Mouse (Mus musculus): Measurements from ENCODE around the gene Tmem95. TPM values are rescaled to one million over a fixed set of nuclear protein-coding genes. Genes with fewer than 3 reads are reported as not detected.
"Not testable (repeated sequence)": the region's sequence is repeated elsewhere in the genome, so short reads cannot be mapped to it uniquely, and the experiment has no call there.

Tmem95 gene
- polyA plus RNA-seq, 1 experiment from 2014 or later, result not detected

DNA sequence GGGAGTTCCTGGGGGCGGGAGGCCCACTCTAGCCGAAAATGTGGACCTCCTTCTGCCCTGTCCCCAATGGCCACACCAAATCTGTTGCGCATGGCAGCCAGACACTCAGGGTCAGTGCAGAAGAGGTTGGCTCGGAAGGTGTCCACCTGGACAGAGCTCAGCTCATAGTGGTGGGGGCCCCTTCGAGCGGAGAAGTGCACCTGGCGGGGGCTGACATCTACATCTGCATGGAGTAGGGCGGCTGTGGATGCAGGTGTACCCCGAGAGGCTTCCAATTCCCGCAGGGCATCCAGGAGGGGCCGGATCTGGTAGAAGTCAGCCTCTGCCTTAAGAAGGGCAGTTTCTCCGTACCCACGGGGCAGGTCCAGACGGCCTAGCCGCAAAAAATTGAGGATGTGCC lies 1.9 kb upstream of the Tmem95 start:
- H3K4me3 ChIP-seq (ENCODE audit: inconsistent target), result no peak overlapping the region
- no peak overlapping the region for H3K27ac ChIP-seq
- peaks cover 16% of the 10 kb centered on the region for H3K79me2 ChIP-seq (ENCODE audit: inconsistent target)
- 91% methylated on average over 14 of the region's 15 CpGs for WGBS (ENCODE audit: missing documents)
- H3K36me3 ChIP-seq (ENCODE audit: inconsistent target), result no peaks in the 10 kb centered on the region

DNA sequence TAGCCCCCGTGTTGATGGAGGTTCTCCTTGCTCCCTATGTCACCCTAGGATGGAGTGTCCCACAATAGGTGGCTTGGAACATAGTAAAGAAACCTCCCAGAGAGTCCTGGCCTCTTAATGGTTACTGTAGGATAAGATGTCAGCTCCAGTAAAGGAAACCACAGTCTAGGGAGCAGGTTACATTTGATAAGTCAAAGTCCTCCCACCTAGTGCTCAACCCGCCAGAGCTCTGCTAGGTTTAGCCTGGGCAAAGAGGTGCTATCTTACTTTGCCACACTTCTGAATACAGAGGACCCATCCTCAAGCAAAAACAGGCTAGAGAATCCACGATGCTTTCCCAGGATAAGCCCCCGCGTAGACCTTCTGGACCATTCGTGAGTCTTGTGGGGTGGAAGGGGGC lies 1.1 kb upstream of the Tmem95 start:
- Histone ChIP-seq H3K79me2 (ENCODE audit: inconsistent target) (peaks cover 16% of the 10 kb centered on the region), H3K4me3 (ENCODE audit: inconsistent target) (no peak overlapping the region), H3K36me3 (ENCODE audit: inconsistent target) (no peaks in the 10 kb centered on the region), H3K27ac (no peak overlapping the region)
- WGBS (ENCODE audit: missing documents), result 96% methylated on average over 6 of the region's 6 CpGs

GRCm38 (mm10) chr11:69878399-69878798 lies 581 bp upstream of the Tmem95 start:
- no peak overlapping the region for H3K4me3 ChIP-seq (ENCODE audit: inconsistent target)
- 85% methylated on average over 1 of the region's 3 CpGs for WGBS (ENCODE audit: missing documents)

DNA sequence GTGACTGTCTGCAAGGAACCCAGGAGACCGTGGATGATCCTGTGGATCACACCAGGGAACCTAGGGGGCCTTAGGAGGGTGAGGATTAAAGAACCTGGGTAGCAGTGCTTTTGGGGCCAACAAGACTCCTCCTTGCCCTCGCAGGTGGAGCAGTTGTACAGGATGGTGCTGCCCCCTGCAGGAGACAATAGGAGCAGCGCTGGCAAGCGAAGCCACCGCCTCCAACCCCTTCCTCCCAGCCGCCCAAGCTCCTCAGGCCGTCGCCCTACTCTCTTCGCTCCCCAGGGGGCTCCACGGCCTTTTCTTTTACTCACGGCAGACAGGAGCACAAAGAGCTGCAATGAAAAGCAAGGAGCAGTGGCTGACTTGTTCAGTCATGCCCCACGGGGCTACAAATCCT lies 951 bp downstream of the Tmem95 start:
- WGBS (ENCODE audit: missing documents), result 10% methylated on average over 12 of the region's 12 CpGs
- Histone ChIP-seq H3K27ac (no peak overlapping the region), H3K4me3 (ENCODE audit: inconsistent target) (no peak overlapping the region), H3K36me3 (ENCODE audit: inconsistent target) (no peaks in the 10 kb centered on the region), H3K79me2 (ENCODE audit: inconsistent target) (peaks cover 16% of the 10 kb centered on the region)

More at GRCm38 (mm10) chr11:69878399-69878798, 581 bp upstream of the Tmem95 start:
- H3K27ac ChIP-seq, result no peak overlapping the region
- no peaks in the 10 kb centered on the region for H3K36me3 ChIP-seq (ENCODE audit: inconsistent target)
- H3K79me2 ChIP-seq (ENCODE audit: inconsistent target), result peaks cover 16% of the 10 kb centered on the region

DNA sequence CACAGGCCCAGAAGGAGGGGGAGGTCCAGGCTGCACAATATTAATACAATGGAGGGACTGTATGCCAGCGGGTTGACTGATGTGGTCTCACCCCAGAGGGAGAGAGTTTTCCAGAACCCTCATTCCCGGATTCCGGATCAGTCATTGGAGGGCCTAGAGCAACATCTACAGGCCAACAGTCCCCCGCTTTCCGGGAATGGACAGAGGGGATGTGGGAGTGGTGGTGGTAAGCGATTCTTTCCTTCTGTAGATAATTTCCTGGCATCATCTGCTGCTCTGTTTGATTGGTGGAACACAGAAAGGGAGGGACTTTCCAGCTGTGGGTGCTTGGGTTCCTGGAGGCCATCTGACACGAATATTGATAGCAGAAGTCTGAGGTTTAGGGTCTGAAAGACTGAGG lies 1.6 kb downstream of the Tmem95 start:
- WGBS (ENCODE audit: missing documents), result 57% methylated on average over 7 of the region's 7 CpGs
- Histone ChIP-seq H3K79me2 (ENCODE audit: inconsistent target) (peaks cover 16% of the 10 kb centered on the region), H3K4me3 (ENCODE audit: inconsistent target) (no peak overlapping the region), H3K27ac (no peak overlapping the region), H3K36me3 (ENCODE audit: inconsistent target) (no peaks in the 10 kb centered on the region)

- WGBS (ENCODE audit: missing documents), result 81% methylated on average over 4 of the region's 4 CpGs
- Histone ChIP-seq H3K4me3 (ENCODE audit: inconsistent target) (no peak overlapping the region), H3K36me3 (ENCODE audit: inconsistent target) (no peaks in the 10 kb centered on the region), H3K27ac (no peak overlapping the region), H3K79me2 (ENCODE audit: inconsistent target) (no peaks in the 10 kb centered on the region)
Observed at GRCm38 (mm10) chr11:69872451-69872850, 5.4 kb downstream of the Tmem95 start.

- Histone ChIP-seq H3K36me3 (ENCODE audit: inconsistent target) (no peaks in the 10 kb centered on the region), H3K27ac (no peak overlapping the region), H3K4me3 (ENCODE audit: inconsistent target) (no peak overlapping the region), H3K79me2 (ENCODE audit: inconsistent target) (no peaks in the 10 kb centered on the region)
- WGBS (ENCODE audit: missing documents), result 89% methylated on average over 7 of the region's 7 CpGs
Observed at GRCm38 (mm10) chr11:69871822-69872221, 6.0 kb downstream of the Tmem95 start.

GRCm38 (mm10) chr11:69870289-69871069 lies 7.3 kb downstream of the Tmem95 start:
- Histone ChIP-seq H3K36me3 (ENCODE audit: inconsistent target) (no peaks in the 10 kb centered on the region), H3K27ac (no peak overlapping the region), H3K4me3 (ENCODE audit: inconsistent target) (no peak overlapping the region), H3K79me2 (ENCODE audit: inconsistent target) (no peaks in the 10 kb centered on the region)
- WGBS (ENCODE audit: missing documents), result 100% methylated on average over 2 of the region's 2 CpGs

- Histone ChIP-seq H3K79me2 (ENCODE audit: inconsistent target) (no peaks in the 10 kb centered on the region), H3K4me3 (ENCODE audit: inconsistent target) (no peak overlapping the region), H3K36me3 (ENCODE audit: inconsistent target) (no peaks in the 10 kb centered on the region), H3K27ac (no peak overlapping the region)
- 87% methylated on average over 9 of the region's 9 CpGs for WGBS (ENCODE audit: missing documents)
Observed at GRCm38 (mm10) chr11:69867335-69867734, 10.5 kb downstream of the Tmem95 start.

DNA sequence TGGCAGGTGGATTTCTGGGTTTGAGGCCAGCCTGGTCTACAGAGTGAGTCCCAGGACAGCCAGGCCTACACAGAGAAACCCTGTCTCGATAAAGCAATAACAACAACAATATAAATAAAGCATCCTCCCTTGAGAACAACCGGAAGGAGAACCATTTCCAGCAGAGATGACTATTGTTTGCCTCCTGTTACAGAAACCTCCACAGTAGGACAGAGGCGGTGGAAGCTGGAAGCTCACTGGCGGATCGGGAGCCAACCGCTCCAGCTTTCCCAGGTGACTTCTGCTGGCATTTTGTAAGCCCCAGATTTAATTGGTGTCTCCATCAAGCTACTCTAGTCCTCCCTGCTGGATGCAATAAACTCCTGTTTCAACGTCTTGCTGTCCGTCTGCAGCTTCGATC lies 12.3 kb downstream of the Tmem95 start:
- H3K36me3 ChIP-seq (ENCODE audit: inconsistent target), result no peaks in the 10 kb centered on the region
- WGBS (ENCODE audit: missing documents), result 93% methylated on average over 9 of the region's 9 CpGs
- no peaks in the 10 kb centered on the region for H3K79me2 ChIP-seq (ENCODE audit: inconsistent target)
- no peak overlapping the region for H3K27ac ChIP-seq
- H3K4me3 ChIP-seq (ENCODE audit: inconsistent target), result no peak overlapping the region

DNA sequence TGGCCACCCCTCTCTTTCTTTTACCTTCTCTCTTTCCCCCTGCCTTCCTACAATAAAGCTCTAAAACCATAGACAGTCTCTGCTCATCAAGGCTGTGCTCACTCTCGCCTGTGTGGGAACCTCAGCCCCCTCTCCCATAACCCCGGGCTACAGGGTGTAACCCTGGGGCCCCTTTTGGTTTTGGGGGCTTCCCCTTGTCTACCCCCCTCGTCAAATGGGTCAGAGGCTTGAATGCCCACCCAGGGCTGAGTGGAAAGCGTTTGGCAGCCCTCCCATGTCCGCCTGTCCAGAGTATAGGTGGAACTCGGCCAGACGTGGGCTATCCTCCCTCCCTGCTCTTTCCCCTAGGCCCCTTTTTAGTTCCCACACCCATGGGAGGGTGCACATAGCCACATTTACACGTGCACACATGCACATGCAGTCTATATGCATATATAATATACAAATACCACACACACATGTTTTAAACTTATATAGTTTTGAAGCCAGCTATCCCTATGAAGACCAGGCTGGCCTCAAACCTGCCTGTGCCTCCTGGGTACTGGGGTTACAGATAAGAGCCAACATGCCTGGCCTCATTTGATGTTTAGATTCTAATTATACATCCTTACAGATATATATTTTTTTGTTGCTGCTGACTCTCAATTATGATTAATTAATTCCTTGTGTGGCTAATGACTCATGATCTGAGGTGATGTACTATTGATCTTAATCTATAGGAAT lies 13.5 kb downstream of the Tmem95 start:
- WGBS (ENCODE audit: missing documents), result 52% methylated on average over 8 of the region's 8 CpGs
- no peak overlapping the region for H3K4me3 ChIP-seq (ENCODE audit: inconsistent target)
- no peak overlapping the region for H3K27ac ChIP-seq
- no peaks in the 10 kb centered on the region for H3K79me2 ChIP-seq (ENCODE audit: inconsistent target)
- no peaks in the 10 kb centered on the region for H3K36me3 ChIP-seq (ENCODE audit: inconsistent target)

- not testable (repeated sequence) for H3K4me3 ChIP-seq (ENCODE audit: inconsistent target); H3K27ac ChIP-seq; H3K36me3 ChIP-seq (ENCODE audit: inconsistent target); H3K79me2 ChIP-seq (ENCODE audit: inconsistent target)
- WGBS (ENCODE audit: missing documents), result 83% methylated on average over 3 of the region's 3 CpGs
Observed at GRCm38 (mm10) chr11:69863729-69864128, 14.1 kb downstream of the Tmem95 start.

DNA sequence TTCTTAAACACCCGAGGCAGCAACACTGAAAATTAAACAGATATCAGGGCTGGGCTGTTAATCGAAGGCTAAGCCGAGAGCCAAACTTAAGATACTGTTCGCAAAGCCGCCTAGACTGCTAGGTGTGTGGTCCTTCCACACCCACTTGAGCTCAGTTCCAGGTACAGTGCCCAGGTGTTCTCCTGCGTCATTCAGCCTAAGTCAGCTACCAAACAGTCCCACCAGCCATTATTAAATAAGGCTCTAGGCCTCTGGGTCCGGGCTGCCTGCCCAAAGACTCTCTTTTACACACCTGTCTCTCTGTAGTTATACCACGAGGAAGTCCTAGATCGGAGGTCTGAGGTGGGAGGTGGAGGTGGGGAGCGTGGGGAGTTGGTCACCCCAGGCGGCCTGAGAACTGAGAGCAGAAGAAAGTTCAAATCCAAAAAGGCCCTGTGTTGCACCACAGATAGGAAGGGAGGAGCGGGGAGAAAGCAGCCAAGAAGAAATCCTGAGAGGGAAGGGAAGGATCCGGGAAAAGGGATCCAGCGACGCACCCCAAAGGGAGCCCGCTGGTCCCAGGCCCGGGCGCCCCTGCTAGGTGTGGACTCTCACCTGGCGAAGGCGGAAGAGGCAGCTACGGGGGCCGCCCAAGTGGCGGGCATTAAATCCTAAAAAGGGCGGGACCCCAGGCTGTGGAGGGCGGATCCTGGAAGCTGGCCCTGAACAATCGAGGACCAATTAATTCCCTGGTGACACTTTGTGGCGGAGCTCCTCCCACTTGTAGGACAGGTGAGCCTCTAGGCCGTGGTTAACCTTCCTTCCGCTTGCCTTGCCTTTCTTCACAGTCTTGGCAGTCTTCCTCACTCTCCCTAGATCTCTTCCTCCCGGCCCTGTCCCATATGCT lies 19.5 kb downstream of the Tmem95 start, which contains the start of gene Tnk1:
Gene Tnk1 (minus strand): TSS at position 618 of the 886 bp plus-strand sequence.
- no peaks in the 10 kb centered on the region for H3K36me3 ChIP-seq (ENCODE audit: inconsistent target)
- WGBS (ENCODE audit: missing documents), result 87% methylated on average over 29 of the region's 30 CpGs
- no peak within 1 kb of the TSS for H3K27ac ChIP-seq
- no peak within 1 kb of the TSS for H3K4me3 ChIP-seq (ENCODE audit: inconsistent target)
- H3K79me2 ChIP-seq (ENCODE audit: inconsistent target), result no peaks in the 10 kb centered on the region

- no peak overlapping the region for H3K27ac ChIP-seq
- H3K36me3 ChIP-seq (ENCODE audit: inconsistent target), result peaks cover 13% of the 10 kb centered on the region; the same call in 1 of the 2 replicates
- H3K79me2 ChIP-seq (ENCODE audit: inconsistent target), result no peaks in the 10 kb centered on the region
- no peak overlapping the region for H3K4me3 ChIP-seq (ENCODE audit: inconsistent target)
- 37% methylated on average over 15 of the region's 16 CpGs for WGBS (ENCODE audit: missing documents)
Observed at GRCm38 (mm10) chr11:69855347-69855746, 22.5 kb downstream of the Tmem95 start.

Data from macrophage (primary cell).